Mouse (Mus musculus): Measurements from ENCODE around the gene Zkscan1.
A peak's percentile ranks its signal among the peaks of the same experiment; 100 is the strongest.

Gene Zkscan1

DNA sequence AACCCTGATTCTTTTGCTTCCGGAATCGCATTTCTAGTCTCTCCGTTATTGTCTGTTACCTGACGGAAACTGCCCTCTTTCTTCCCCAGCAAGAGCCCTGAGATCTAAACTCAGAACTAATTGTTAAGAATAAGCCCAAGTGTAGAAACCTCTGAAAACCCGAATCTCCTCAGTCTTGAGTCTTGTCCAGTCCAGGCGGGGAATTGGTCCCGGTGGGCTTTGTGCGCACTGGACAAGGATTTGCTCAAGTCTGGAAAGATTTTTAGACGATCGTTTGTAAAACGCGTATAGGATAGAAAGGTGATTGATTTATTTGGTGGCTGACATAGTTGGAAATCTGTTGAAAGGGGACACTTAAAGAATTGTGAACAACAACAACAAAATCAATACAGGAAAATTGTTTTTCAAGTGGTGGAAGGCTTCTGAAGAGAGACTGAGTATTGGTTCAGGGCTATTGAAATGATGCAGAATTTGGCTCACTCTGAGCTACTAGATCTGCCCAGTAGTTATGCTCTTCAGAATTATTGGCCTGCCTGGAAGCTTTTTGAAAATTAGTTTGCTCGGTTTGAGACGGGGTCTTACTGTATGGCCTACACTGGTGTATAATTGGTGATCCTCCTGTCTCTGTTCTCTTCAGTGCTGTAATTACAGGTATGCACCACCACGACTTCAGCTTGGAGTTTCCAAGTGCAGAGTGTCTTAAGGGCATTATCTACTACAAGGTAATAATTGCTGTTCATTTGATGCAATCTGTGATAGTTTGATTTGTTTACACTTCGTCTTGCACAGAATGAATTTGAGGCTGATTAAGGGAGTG is 32.5 kb downstream of the Zkscan1 start:
- DNase-seq (ENCODE audit: low spot score), result no peak

DNA sequence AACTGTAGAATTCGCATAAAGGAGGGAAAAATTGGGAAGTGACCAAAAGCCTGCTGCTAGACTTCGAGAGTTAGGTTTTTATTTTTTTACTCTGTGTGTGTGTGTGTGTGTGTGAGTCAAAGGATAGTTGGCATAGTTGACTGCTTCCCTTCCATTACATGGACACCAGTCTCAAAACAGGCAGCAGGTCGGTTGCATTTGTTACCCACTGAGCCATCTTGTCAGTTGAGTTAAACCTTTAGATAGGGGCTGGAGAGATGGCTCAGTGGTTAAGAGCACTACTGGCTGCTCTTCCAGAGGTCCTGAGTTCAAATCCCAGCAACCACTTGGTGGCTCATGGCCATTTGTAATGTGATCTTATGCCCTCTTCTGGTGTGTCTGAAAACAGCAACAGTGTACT is 33.2 kb downstream of the Zkscan1 start:
- DNase-seq (ENCODE audit: low spot score), result no peak

DNA sequence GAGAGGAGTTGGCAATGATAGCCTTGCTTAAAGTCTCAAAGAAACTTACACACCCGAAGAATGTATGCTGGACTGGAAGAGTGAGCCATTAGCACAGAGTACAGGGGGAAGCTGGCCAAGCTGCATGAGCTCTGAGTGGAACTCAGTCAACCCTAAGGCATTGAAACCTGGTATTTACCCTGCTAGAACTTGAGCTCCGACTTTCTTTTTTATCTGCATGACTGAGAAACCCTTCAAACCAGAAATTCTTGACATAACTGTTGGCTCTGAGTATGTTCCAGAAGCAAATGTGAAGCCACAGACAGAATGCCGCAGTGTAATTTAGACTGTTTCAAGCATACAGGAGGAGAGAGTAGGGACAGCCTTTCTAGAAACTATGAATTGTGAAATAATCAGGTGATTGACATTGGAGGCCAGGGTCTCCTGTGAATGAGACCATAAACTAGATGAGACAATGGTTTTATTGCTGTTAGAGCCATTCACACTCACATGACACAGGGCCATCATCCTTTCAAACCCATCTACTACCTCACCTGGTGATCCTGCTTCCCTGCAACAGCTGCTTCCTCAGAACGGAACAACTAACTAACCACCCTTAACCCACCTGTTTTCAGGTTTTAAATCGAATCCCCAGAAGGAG is 47.7 kb downstream of the Zkscan1 start:
- no peak for DNase-seq (ENCODE audit: low spot score)

DNA sequence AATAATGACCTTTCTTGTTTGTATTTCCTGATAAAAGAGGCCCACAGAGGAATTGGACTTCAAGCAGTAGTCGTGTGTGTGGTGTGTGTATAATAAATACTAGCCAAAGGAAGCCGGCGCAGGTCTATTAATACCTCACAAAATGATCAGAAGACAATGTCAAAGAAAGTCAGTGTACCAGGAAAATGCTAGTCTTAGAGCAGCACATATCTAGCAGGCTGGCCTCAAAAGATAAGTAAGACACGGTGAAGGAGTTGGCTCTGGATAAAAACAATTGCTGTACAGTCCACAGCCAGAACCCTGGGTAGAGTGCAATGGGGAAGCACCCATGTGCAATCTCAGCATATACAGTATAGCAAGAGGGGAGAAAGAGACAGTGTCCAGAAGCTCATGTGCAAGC is 52.4 kb downstream of the Zkscan1 start:
- DNase-seq (ENCODE audit: low spot score), result no peak

DNA sequence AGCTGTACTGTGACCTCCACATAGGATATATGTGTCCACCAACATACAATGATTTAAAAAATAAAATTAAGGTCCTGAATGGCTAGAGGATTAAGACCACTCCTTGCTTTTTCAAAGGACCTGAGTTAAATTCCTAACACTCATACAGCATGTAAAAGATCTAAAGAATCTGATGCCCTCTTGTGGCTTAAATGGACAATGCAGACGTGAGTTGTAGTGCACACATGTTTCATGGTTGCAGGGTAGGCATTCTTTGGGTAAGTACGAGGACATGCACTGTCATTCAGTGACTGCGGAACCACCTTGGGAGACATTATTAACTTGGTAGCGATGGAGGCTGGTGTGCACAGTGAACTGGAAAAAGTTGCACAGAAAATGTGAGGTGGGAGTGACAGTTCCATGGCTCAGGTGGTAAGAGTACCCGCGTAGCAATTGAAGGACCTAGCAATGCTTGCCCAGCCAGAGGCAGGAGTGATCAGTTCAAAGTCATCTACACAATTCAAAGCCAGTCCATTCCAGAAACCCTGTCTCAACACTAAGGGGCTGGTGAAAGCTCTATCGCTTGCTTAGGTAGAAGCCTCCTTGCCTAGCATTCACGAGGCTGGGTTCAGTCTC is 53.2 kb downstream of the Zkscan1 start:
- no peak for DNase-seq (ENCODE audit: low spot score)

DNA sequence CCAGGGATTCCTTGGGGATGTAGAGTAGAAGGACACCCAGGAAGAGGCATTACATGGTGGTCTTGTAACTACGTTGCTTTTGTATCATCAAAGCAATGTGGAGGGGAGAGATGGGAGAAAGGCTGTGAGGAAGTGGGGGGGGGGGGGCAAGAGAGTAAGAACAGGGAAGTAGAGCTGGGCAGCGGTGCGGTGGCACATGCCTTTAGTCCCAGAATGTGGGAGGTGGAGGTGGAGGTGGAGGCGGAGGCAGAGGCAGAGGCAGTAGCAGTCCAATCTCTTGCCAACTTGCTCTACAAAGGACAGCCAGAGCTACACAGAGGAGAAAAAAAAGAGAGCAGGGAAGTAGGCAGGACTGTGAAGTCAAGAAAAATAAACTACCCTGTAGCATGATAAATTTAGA is 53.7 kb downstream of the Zkscan1 start:
- no peak for DNase-seq (ENCODE audit: low spot score)

DNA sequence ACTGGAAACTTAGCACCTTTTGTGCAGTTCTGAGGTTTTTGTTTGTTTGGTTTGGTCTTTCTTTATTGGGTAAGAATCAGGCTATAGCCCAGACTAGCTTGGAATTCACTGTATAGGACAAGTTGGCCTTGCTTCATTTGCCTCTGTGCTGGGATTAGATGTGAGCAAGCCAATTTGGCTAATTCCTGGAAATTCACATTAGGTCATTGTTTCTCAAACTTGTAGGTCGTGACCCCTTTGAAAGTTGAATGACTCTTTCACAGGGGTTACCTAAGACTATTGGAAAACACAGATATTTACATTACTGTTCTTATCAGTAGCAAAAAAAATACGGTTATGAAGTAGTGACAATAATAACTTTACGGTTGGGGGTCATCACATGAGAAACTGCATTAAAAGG is 69.5 kb downstream of the Zkscan1 start:
- DNase-seq (ENCODE audit: low spot score), result no peak

DNA sequence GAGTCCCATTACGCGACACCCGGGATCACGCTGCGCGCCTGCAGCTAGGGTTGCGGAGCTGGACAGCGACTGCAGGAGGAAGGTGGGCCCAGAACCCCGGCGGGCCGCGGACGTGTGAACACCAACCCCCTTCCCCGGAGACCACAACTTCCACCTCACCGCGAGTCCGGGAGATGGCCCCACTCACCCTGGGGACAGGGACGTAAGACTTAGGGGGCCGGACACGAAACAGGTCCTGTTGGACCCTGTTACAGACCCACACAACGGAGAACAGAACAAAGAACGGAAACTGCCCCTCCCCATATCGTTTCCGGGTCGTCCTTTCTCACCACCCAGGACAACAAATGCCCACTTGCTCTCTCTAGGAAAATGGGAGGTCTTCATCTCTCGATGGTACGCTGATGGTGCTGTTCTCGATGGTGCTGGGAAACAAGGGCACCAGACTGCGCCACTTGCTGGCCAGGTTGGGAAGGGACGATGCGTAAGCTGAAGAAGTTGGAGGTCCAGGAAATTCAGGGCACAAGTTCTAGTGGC is 70.6 kb downstream of the Zkscan1 start, which contains the start of gene Zfp113:
TSS of gene Zfp113 (minus strand) at position 302 of the 534 bp plus-strand sequence.
- DNase-seq (ENCODE audit: low spot score), result peak; percentile 89

Measured in left cerebral cortex, adult 11 months (tissue).